Mouse (Mus musculus) E14TG2a.4 (cell line): ENCODE data around the gene Nkain1.

Experiments
- CTCF ChIP-seq: conservative IDR thresholded peaks from 2 replicates; pipeline ENCODE4 v1.5.1; 2014; ENCODE audit warnings: low read length
- NANOG ChIP-seq: IDR thresholded peaks from 2 replicates; pipeline ENCODE4 v1.6.1; 2014; ENCODE audit warnings: borderline replicate concordance, low read length, mixed read lengths

GRCm38 (mm10) chr4:130520482-130520851 is 53.5 kb downstream of the Nkain1 start:
- TF ChIP-seq CTCF: no peak
- TF ChIP-seq NANOG: no peak
